In genomic region chr7:105520201-105520600, GRCm38 (mm10) we compare ENCODE assay signal across 14 mouse cellular contexts. TPM values are rescaled to one million over a fixed set of nuclear protein-coding genes. Genes with fewer than 3 reads are reported as not detected.
DNase-seq lines count a peak whose midpoint lies in the region; ATAC-seq and TF ChIP-seq lines count a peak whose summit lies in the region.
"Had no signal": no experiment of that assay in that cellular context is flagged by ENCODE, and none has a peak within 500 bp of the region (broad histone marks: within the 10 kb centered on the region; RNA-seq: fewer than 3 reads in every experiment).

No protein-coding gene starts in this region.

- no peak for TF ChIP-seq CTCF in forebrain, postnatal 0 days (IDR thresholded peaks at IDR 0.05; ENCODE audit: low read depth)
- TF ChIP-seq CTCF in liver, adult 2 months (IDR thresholded peaks at IDR 0.05; ENCODE audit: low read depth, low read length): no peak

- H3K79me2 ChIP-seq in liver, adult 2 months (ENCODE audit: control insufficient read depth, insufficient read depth, low read length): no peaks in the 10 kb centered on the region

- no peaks in the 10 kb centered on the region for H3K27me3 ChIP-seq in forebrain, embryonic 14.5 days (replicated peaks; ENCODE audit: control insufficient read depth, insufficient read depth, low read length)
- no peaks in the 10 kb centered on the region for H3K27me3 ChIP-seq in forebrain, postnatal 0 days (ENCODE audit: insufficient read depth, low read length)
- no peaks in the 10 kb centered on the region for H3K27me3 ChIP-seq in liver, adult 2 months (ENCODE audit: control insufficient read depth, insufficient read depth, low read length)
- H3K27me3 ChIP-seq in liver, embryonic 11.5 days (replicated peaks; ENCODE audit: control insufficient read depth, insufficient read depth, low read length): no peaks in the 10 kb centered on the region
- no peaks in the 10 kb centered on the region for H3K27me3 ChIP-seq in intestine, embryonic 15.5 days (replicated peaks)

- DNase-seq in forebrain, embryonic 14.5 days (ENCODE audit: low spot score): peak; percentile 4
- no peak for DNase-seq in forebrain, postnatal 0 days
- peak; percentile 9 for DNase-seq in liver, adult 2 months (ENCODE audit: extremely low read depth, low read depth, low spot score)
- no peak for DNase-seq in liver, embryonic 11.5 days (ENCODE audit: low spot score)
- DNase-seq in adipocyte (ENCODE audit: low spot score): peak; percentile 48
- DNase-seq in kidney, postnatal 14 days: peak; percentile 69
- DNase-seq: lung, postnatal 10 days; thymus, postnatal 25 days had no signal

- H3K4me1 ChIP-seq in forebrain, embryonic 14.5 days (ENCODE audit: control insufficient read depth, insufficient read depth, low read length): no peaks in the 10 kb centered on the region
- peaks cover under 1% of the 10 kb centered on the region; the same call in 1 of the 2 replicates for H3K4me1 ChIP-seq in forebrain, postnatal 0 days (ENCODE audit: insufficient read depth)
- no peaks in the 10 kb centered on the region for H3K4me1 ChIP-seq in liver, adult 2 months (ENCODE audit: control insufficient read depth, insufficient read depth, low read length)
- H3K4me1 ChIP-seq in liver, embryonic 11.5 days (replicated peaks; ENCODE audit: control insufficient read depth, insufficient read depth, low read length): no peaks in the 10 kb centered on the region
- no peaks in the 10 kb centered on the region for H3K4me1 ChIP-seq in intestine, embryonic 15.5 days (replicated peaks)
- H3K4me1 ChIP-seq: heart, embryonic 15.5 days had no signal

- H3K4me3 ChIP-seq in forebrain, embryonic 14.5 days (ENCODE audit: low read depth, low read length): no peak overlapping the region
- H3K4me3 ChIP-seq in forebrain, postnatal 0 days (ENCODE audit: low read depth, low read length): no peak overlapping the region
- H3K4me3 ChIP-seq in liver, adult 2 months (ENCODE audit: insufficient read depth, low read depth, low read length): no peak overlapping the region
- no peak overlapping the region for H3K4me3 ChIP-seq in liver, embryonic 11.5 days (ENCODE audit: low read depth, low read length)
- H3K4me3 ChIP-seq in intestine, embryonic 15.5 days (replicated peaks): no peak overlapping the region
- H3K4me3 ChIP-seq: forebrain, embryonic 10.5 days; heart, embryonic 15.5 days; limb, embryonic 13.5 days; midbrain, embryonic 12.5 days had no signal

- WGBS in forebrain, embryonic 14.5 days: 30% methylated on average over 6 of the region's 6 CpGs
- WGBS in forebrain, postnatal 0 days: 32% methylated on average over 6 of the region's 6 CpGs
- WGBS in liver, adult 2 months: 52% methylated on average over 6 of the region's 6 CpGs
- 46% methylated on average over 6 of the region's 6 CpGs for WGBS in liver, embryonic 11.5 days
- WGBS in intestine, embryonic 15.5 days: 35% methylated on average over 6 of the region's 6 CpGs

- H3K9ac ChIP-seq in forebrain, embryonic 14.5 days (ENCODE audit: low read length): no peak overlapping the region
- no peak overlapping the region for H3K9ac ChIP-seq in forebrain, postnatal 0 days
- H3K9ac ChIP-seq in liver, adult 2 months (ENCODE audit: low read depth, low read length): no peak overlapping the region
- no peak overlapping the region for H3K9ac ChIP-seq in liver, embryonic 11.5 days (ENCODE audit: low read depth, low read length)
- no peak overlapping the region for H3K9ac ChIP-seq in intestine, embryonic 15.5 days
- H3K9ac ChIP-seq: heart, embryonic 15.5 days; limb, embryonic 13.5 days; midbrain, embryonic 12.5 days had no signal

- no peak overlapping the region for H3K4me2 ChIP-seq in forebrain, embryonic 14.5 days (ENCODE audit: low read length)
- no peak overlapping the region for H3K4me2 ChIP-seq in forebrain, postnatal 0 days (ENCODE audit: low read depth)
- H3K4me2 ChIP-seq in liver, embryonic 11.5 days: no peak overlapping the region
- H3K4me2 ChIP-seq in intestine, embryonic 15.5 days (replicated peaks): no peak overlapping the region
- H3K4me2 ChIP-seq: heart, embryonic 15.5 days; limb, embryonic 13.5 days; midbrain, embryonic 12.5 days had no signal

- TF ChIP-seq POLR2A in liver, adult 2 months (IDR thresholded peaks at IDR 0.05; ENCODE audit: extremely low read depth, insufficient read depth, low read length): no peak

- H3K27ac ChIP-seq in forebrain, embryonic 14.5 days (ENCODE audit: low read depth, low read length): no peak overlapping the region
- no peak overlapping the region for H3K27ac ChIP-seq in forebrain, postnatal 0 days (ENCODE audit: low read depth, low read length)
- H3K27ac ChIP-seq in liver, adult 2 months (replicated peaks; ENCODE audit: insufficient read depth, low read depth, low read length): no peak overlapping the region
- no peak overlapping the region for H3K27ac ChIP-seq in liver, embryonic 11.5 days (ENCODE audit: low read depth, low read length)
- no peak overlapping the region for H3K27ac ChIP-seq in intestine, embryonic 15.5 days
- H3K27ac ChIP-seq: forebrain, embryonic 10.5 days; heart, embryonic 15.5 days; limb, embryonic 13.5 days; midbrain, embryonic 12.5 days had no signal

- H3K36me3 ChIP-seq in forebrain, embryonic 14.5 days (ENCODE audit: control insufficient read depth, insufficient read depth, low read length): no peaks in the 10 kb centered on the region
- H3K36me3 ChIP-seq in forebrain, postnatal 0 days (ENCODE audit: insufficient read depth): no peaks in the 10 kb centered on the region
- H3K36me3 ChIP-seq in liver, adult 2 months (ENCODE audit: control insufficient read depth, insufficient read depth, low read length): no peaks in the 10 kb centered on the region
- no peaks in the 10 kb centered on the region for H3K36me3 ChIP-seq in liver, embryonic 11.5 days (ENCODE audit: control insufficient read depth, insufficient read depth, low read length)
- H3K36me3 ChIP-seq in intestine, embryonic 15.5 days: no peaks in the 10 kb centered on the region
- H3K36me3 ChIP-seq: forebrain, embryonic 10.5 days; heart, embryonic 15.5 days; limb, embryonic 13.5 days; midbrain, embryonic 12.5 days had no signal

- no peaks in the 10 kb centered on the region for H3K9me3 ChIP-seq in forebrain, embryonic 14.5 days (replicated peaks; ENCODE audit: control insufficient read depth, low read length)
- no peaks in the 10 kb centered on the region for H3K9me3 ChIP-seq in forebrain, postnatal 0 days (ENCODE audit: low read length)
- no peaks in the 10 kb centered on the region for H3K9me3 ChIP-seq in liver, embryonic 11.5 days (ENCODE audit: control insufficient read depth, low read length)
- H3K9me3 ChIP-seq in intestine, embryonic 15.5 days: no peaks in the 10 kb centered on the region
- H3K9me3 ChIP-seq: forebrain, embryonic 10.5 days; heart, embryonic 15.5 days; limb, embryonic 13.5 days; midbrain, embryonic 12.5 days had no signal

- no peak for ATAC-seq in forebrain, embryonic 14.5 days
- ATAC-seq in forebrain, postnatal 0 days: no peak
- ATAC-seq in liver, embryonic 11.5 days (replicated peaks; ENCODE audit: low FRiP score): no peak
- ATAC-seq in CD4-positive, CD25-positive, alpha-beta regulatory T cell, adult 4 months: no peak
- no peak for ATAC-seq in intestine, embryonic 15.5 days

RNA-seq across cellular contexts. Expression of gene Smpd1, which starts 34.0 kb away (rescaled TPM):
- polyA plus RNA-seq in forebrain, embryonic 14.5 days (2014; fragmentation: Nextera tagmentation; extraction: Ambion mirVana): 79.9 and 88.5 TPM in 2 replicates
- 100 and 124 TPM in 2 replicates for total RNA-seq in forebrain, postnatal 0 days (2014; rRNA removed)
- polyA plus RNA-seq in forebrain, postnatal 0 days (2015; fragmentation: Nextera tagmentation; extraction: Ambion mirVana): 88.8 and 100 TPM in 2 replicates
- total RNA-seq in liver, adult 2 months (2014; rRNA removed): 33.1 and 38.1 TPM in 2 replicates
- 48.4 and 51.9 TPM in 2 replicates for polyA plus RNA-seq in liver, adult 2 months (2012; rRNA removed)
- polyA plus RNA-seq in liver, embryonic 11.5 days (2014; fragmentation: Nextera tagmentation; extraction: Ambion mirVana): 33.6 and 40.8 TPM in 2 replicates
- 10 to 100 TPM; 21.6 to 25.9 TPM for polyA plus RNA-seq in CD4-positive, CD25-positive, alpha-beta regulatory T cell, adult 4 months (2017; shearing (Covaris generic))
- 29.0 and 29.4 TPM in 2 replicates for polyA plus RNA-seq in intestine, embryonic 15.5 days (2015; fragmentation: Nextera tagmentation; extraction: Ambion mirVana)

RNA-seq across cellular contexts. Expression of gene Cavin3, which starts 38.1 kb away (rescaled TPM):
- polyA plus RNA-seq in forebrain, embryonic 14.5 days (2014; fragmentation: Nextera tagmentation; extraction: Ambion mirVana): 28.6 and 31.3 TPM in 2 replicates
- 28.6 and 30.9 TPM in 2 replicates for total RNA-seq in forebrain, postnatal 0 days (2014; rRNA removed)
- polyA plus RNA-seq in forebrain, postnatal 0 days (2015; fragmentation: Nextera tagmentation; extraction: Ambion mirVana): 31.7 and 33.5 TPM in 2 replicates
- total RNA-seq in liver, adult 2 months (2014; rRNA removed): 0.67 and 1.1 TPM in 2 replicates
- polyA plus RNA-seq in liver, adult 2 months (2012; rRNA removed): 1.3 and 1.4 TPM in 2 replicates
- polyA plus RNA-seq in liver, embryonic 11.5 days (2014; fragmentation: Nextera tagmentation; extraction: Ambion mirVana): 16.8 and 17.8 TPM in 2 replicates
- under 1 TPM in 1 of 2 experiments, not detected in 1; 0.19 TPM for polyA plus RNA-seq in CD4-positive, CD25-positive, alpha-beta regulatory T cell, adult 4 months (2017; shearing (Covaris generic))
- polyA plus RNA-seq in intestine, embryonic 15.5 days (2015; fragmentation: Nextera tagmentation; extraction: Ambion mirVana): 93.1 and 95.0 TPM in 2 replicates

Comparison
In these comparisons a context has a peak if more than half of its experiments do, and no peak if none do; other contexts are left out.
1. DNase-seq: peak in forebrain, embryonic 14.5 days (single experiment), liver, adult 2 months (single experiment), adipocyte (single experiment) and kidney, postnatal 14 days (single experiment); none in forebrain, postnatal 0 days (single experiment) and liver, embryonic 11.5 days (single experiment).